Mouse (Mus musculus): ENCODE measurements around the gene Spred2.
A peak's percentile ranks its signal among the peaks of the same experiment; 100 is the strongest.

Spred2 gene

DNA sequence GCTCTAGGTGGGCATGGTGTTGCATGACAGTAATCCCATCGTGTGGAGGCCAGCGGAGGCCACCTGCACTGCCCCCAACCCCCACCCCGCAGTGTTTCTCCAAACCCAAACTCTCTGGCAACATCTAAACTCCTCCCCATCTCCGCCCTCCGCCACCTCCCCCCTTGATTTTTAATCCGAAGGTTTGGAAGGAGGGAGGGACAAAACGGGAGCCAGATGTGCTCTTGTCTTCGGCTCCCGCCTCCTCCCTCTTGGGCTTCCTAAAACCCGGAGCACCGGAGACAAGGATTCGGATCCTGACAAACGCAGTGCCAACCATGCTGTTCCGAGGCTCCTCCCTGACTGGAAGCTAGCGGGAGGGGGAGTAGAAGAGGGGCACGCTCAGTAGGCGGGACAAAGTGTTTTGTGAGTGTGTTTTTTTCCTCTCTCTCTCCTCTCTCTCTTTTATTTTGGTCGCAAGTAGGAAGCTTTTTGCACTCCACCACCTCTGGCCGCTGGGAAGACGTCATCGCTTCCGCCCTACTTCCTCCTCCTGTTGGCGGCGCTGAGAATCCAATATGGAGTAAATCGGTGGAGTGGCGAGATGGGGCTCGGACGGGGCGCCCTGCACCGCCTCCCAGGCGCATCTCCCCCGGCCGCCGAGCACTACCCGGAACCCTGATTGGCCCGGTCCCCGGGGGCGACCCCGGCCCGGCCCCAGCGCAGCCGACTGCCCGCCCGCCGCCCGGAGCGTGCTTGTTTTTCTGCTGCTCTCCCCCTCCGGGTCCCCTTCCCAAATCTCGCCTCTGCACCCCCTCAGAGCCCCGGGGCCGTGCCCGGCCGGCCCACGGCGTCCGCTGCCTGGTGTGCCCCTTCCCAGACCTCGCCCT is at the start of gene Spred2:
Gene Spred2, plus strand, starts transcription at position 488 of the 869 bp plus-strand sequence.
- peak; percentile 59 for DNase-seq (ENCODE audit: low read depth, low spot score)

GRCm38 (mm10) chr11:19875551-19875950 is 48.6 kb upstream of the Spred2 start:
- no peak for DNase-seq (ENCODE audit: low read depth, low spot score)

DNA sequence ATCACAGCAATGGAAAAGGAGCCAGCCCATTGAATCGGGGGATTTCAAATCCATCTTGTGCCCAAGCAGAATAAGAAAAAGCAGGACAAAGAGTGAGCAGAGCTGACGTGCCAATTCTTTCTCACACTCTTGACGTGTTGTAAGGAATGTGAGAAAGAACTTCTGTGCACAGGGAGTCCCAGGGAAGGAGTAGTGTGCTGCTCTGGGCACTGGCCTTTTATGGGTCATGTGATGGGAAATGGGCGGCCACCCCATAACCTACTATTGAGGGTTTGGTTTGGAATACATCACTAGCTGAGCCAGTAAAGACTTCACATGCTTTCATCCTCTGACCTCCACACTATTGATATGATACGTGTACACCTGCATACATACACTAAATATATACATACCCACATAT is 48.2 kb upstream of the Spred2 start:
- DNase-seq (ENCODE audit: low read depth, low spot score) = no peak

GRCm38 (mm10) chr11:19877239-19877915 is 46.8 kb upstream of the Spred2 start:
- no peak for DNase-seq (ENCODE audit: low read depth, low spot score)

GRCm38 (mm10) chr11:19881342-19881741 is 42.8 kb upstream of the Spred2 start:
- DNase-seq (ENCODE audit: low read depth, low spot score) = no peak

DNA sequence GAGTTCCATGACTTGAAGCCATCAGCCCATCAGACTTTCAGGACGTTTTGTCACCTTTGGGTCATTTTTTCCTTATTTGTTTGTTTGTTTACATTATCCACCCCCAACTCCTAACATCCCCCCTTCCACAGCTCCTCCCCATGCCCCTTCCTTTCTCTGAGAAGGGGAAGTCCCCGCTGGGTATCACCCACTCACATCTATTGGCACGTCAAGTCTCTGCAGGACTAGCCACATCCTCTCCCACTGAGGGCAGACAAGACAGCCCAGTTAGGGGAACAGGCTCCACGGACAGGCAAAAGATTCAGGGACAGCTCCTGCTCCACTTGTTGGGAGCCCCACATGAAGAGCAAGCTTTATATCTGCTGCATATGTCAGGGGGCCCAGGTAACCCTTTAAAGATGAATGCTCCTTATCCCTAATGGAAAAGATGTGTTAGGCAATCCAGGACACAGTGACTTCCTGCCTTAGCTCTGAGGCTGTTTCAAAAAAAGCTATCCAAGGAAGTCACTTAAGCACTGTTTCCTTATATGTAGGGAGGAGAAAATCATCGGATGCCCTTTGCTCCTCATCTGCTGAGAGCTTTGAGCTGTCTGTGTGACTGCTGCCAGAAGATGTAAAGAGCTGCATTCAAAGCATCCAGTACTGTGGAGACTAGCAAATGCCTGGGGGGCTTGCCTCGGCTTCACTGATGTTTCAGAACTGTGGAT is 33.3 kb upstream of the Spred2 start:
- DNase-seq (ENCODE audit: low read depth, low spot score) = no peak

DNA sequence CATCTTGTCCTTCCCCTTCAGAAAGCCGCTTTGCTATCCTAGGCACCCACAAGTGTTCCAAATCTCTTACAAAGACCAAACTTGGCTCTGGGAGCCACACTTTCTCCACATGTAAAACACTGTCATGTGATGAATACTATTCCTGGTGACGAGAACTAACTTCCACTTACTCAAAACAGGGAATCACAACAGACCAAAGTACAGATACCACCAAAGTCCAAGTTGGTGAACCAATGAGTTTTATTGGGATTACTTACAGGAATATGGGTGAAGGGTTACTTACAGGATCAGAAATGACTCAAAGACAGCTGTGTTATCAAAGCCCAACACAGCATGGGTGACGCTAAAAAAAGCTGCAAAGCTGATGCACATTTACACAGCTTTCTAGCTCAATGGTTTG is 30.9 kb upstream of the Spred2 start:
- DNase-seq (ENCODE audit: low read depth, low spot score) = no peak

- no peak for DNase-seq (ENCODE audit: low read depth, low spot score)
Measured at GRCm38 (mm10) chr11:19899621-19900020, 24.6 kb upstream of the Spred2 start.

GRCm38 (mm10) chr11:19900712-19901111 is 23.5 kb upstream of the Spred2 start:
- DNase-seq (ENCODE audit: low read depth, low spot score) = no peak

DNA sequence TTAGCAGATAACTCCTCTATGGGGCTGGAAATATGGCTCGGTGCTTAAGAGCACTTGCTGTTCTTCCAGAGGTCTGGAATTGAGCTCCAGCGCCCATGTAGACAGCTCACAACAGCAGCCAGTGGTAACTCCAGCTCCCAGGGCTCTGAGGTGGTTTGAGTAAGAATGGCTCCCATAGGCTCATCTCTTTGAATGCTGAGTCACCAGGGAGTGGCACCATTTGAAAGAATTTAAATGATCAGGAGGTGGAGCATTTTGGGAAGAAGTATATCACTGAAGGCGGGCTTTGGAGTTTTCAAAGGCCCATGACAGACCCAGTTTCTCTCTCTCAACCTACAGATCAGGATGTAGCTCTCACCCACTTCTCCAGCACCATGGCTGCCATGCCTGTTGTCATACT is 13.0 kb upstream of the Spred2 start:
- no peak for DNase-seq (ENCODE audit: low read depth, low spot score)

- no peak for DNase-seq (ENCODE audit: low read depth, low spot score)
Measured at GRCm38 (mm10) chr11:19912179-19912578, 12.0 kb upstream of the Spred2 start.

- no peak for DNase-seq (ENCODE audit: low read depth, low spot score)
Measured at GRCm38 (mm10) chr11:19912661-19913060, 11.5 kb upstream of the Spred2 start.

GRCm38 (mm10) chr11:19913761-19914160 is 10.4 kb upstream of the Spred2 start:
- no peak for DNase-seq (ENCODE audit: low read depth, low spot score)

GRCm38 (mm10) chr11:19917381-19918245 is 6.6 kb upstream of the Spred2 start:
- no peak for DNase-seq (ENCODE audit: low read depth, low spot score)

DNA sequence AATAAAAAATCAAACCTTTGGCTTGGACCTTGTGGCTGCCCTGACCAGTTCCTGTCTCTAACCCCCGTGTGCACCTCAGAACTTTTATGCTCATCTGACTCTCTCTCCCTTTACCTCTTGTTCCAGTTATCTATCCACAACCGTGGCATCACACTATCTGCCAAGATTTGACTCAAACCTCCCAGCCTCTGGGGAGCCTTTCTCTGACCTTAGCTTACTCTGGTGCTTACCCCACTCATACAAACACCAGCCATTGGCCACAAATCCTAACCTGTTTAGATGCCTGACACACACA is 6.0 kb upstream of the Spred2 start:
- DNase-seq (ENCODE audit: low read depth, low spot score) = no peak

GRCm38 (mm10) chr11:19919460-19919784 is 4.8 kb upstream of the Spred2 start:
- DNase-seq (ENCODE audit: low read depth, low spot score) = no peak

DNA sequence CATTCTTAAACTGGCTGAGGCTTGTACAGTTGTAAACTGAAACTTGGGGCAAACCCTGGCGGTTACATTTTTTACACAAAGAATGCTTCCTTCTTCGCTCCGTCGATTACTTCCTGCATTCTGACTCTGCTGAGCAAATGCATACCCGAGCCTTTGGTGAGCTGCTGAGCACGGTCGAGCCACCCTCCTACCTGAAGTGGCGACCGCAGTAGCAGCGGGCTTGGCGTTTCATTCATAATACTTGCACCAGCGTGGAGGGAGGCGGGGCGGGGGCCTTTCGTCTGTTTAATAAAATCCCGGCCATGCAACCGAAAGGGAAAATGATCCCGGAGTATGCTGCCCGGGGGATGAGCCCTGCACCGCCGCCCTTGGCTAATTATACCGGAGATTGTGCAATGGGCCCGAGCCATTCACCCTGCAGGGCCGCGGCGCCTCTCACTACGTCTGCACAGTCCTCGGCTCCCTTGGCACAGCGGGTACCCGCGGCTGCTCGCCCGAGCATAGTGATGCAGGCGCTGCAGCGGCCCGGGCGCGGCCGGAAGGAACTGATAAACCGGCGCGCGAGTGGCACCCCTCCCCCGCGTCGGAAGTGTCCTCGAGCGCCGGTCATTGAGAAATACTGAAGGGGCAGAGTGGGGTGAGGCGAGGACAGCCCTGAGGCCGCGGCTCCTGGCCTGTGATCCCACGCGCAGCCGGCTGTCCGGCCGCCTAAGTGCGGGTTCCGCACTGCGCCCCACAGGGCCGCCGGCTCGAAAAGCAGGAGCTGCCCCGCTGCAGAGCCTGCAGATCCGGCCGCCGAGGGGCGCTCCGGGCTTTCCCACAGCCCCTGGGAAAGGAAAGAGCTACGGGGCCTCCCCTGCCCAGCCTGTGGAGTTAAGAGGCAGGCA is 4.1 kb upstream of the Spred2 start:
- DNase-seq (ENCODE audit: low read depth, low spot score) = peak; percentile 51

- DNase-seq (ENCODE audit: low read depth, low spot score) = no peak
Measured at GRCm38 (mm10) chr11:19921723-19922122, 2.5 kb upstream of the Spred2 start.

DNA sequence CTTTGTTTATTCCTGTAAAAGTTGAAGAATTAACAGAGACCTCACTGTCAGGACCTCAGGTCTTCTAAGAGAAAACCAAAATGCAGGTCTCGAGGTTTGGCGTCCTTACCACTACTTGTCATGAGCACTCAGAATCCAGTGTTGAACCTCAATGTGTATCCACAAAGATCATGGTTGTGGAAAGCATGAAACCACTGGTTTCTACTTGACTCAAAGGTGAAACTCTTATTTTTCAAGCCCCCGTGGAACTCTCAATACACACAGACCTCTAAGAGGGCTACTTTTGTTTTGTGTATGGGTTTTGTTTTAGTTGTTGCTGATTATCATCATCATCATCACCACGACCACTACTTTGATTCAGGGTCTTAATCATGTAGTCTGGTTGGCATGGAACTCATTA is 2.0 kb upstream of the Spred2 start:
- no peak for DNase-seq (ENCODE audit: low read depth, low spot score)

GRCm38 (mm10) chr11:19924757-19925148 is 578 bp downstream of the Spred2 start:
- DNase-seq (ENCODE audit: low read depth, low spot score) = no peak

Data from retina, postnatal 7 days (tissue).